16 mouse cellular contexts compared by ENCODE assay signal in genomic region chr9:97527926-97528325, GRCm38 (mm10).
"Had no signal": no experiment of that assay in that cellular context is flagged by ENCODE, and none has a peak within 500 bp of the region (broad histone marks: within the 10 kb centered on the region; RNA-seq: fewer than 3 reads in every experiment).

No protein-coding gene starts in this region.

- H3K27me3 ChIP-seq: lung, embryonic 15.5 days; megakaryocyte, embryonic 14.5 days; midbrain, embryonic 12.5 days; midbrain, embryonic 15.5 days; neural tube, embryonic 12.5 days; stomach, embryonic 15.5 days had no signal

- H3K9me3 ChIP-seq: lung, embryonic 15.5 days; midbrain, embryonic 12.5 days; midbrain, embryonic 15.5 days; neural tube, embryonic 12.5 days; stomach, embryonic 15.5 days had no signal

- H3K4me3 ChIP-seq: lung, embryonic 15.5 days; megakaryocyte, embryonic 14.5 days; midbrain, embryonic 12.5 days; midbrain, embryonic 15.5 days; neural tube, embryonic 12.5 days; stomach, embryonic 15.5 days had no signal

- H3K36me3 ChIP-seq: lung, embryonic 15.5 days; midbrain, embryonic 12.5 days; midbrain, embryonic 15.5 days; neural tube, embryonic 12.5 days; stomach, embryonic 15.5 days had no signal

- H3K27ac ChIP-seq: lung, embryonic 15.5 days; macrophage; midbrain, embryonic 12.5 days; midbrain, embryonic 15.5 days; neural tube, embryonic 12.5 days; stomach, embryonic 15.5 days; stomach, postnatal 0 days had no signal

- DNase-seq: lung, adult 2 months; lung, postnatal 14 days; lung, postnatal 36 days; right cerebral cortex, postnatal 14 days; thymus, adult 2 months; thymus, postnatal 25 days; thymus, postnatal 4 days had no signal

- H3K4me1 ChIP-seq: lung, embryonic 15.5 days; megakaryocyte, embryonic 14.5 days; midbrain, embryonic 12.5 days; midbrain, embryonic 15.5 days; neural tube, embryonic 12.5 days; stomach, embryonic 15.5 days had no signal

- ATAC-seq: lung, postnatal 0 days; midbrain, embryonic 15.5 days had no signal

- H3K4me2 ChIP-seq: lung, embryonic 15.5 days; midbrain, embryonic 12.5 days; midbrain, embryonic 15.5 days; neural tube, embryonic 12.5 days; stomach, embryonic 15.5 days had no signal

- H3K9ac ChIP-seq: lung, embryonic 15.5 days; midbrain, embryonic 12.5 days; midbrain, embryonic 15.5 days; neural tube, embryonic 12.5 days; stomach, embryonic 15.5 days had no signal
